8 mouse cellular contexts compared by ENCODE assay signal in the genomic region with DNA sequence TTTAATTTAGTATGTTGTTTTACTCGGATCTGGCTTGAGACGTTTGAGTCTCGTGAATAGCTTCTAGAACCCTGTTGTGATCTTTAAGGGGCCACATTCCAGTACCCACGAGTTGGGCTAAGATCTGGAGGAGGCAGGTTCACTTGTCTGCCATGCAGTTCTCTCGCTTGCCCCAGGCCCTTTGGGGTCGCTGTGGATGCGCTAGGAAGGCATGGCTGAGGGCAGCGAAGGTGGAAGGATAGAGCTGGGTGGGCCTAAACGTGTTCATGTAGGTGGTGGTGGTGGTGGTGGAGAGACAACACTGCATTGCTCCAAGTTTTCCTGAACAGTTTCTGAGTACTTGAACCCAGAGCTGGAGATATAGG. TPM values are rescaled to one million over a fixed set of nuclear protein-coding genes. Genes with fewer than 3 reads are reported as not detected.
A peak's percentile ranks its signal among the peaks of the same experiment; 100 is the strongest.
DNase-seq lines count a peak whose midpoint lies in the region; ATAC-seq and TF ChIP-seq lines count a peak whose summit lies in the region.

No protein-coding gene starts in this region.

- peak overlapping the region; percentile 83; the same call in 1 of the 2 replicates for H3K9ac ChIP-seq in embryonic facial prominence, embryonic 13.5 days
- H3K9ac ChIP-seq in hindbrain, embryonic 14.5 days = peak overlapping the region; percentile 83
- H3K9ac ChIP-seq in liver, embryonic 14.5 days (replicated peaks) = no peak overlapping the region
- peak overlapping the region; percentile 80 for H3K9ac ChIP-seq in neural tube, embryonic 15.5 days (replicated peaks)

- 1% methylated on average over 9 of the region's 9 CpGs for WGBS in embryonic facial prominence, embryonic 13.5 days
- WGBS in hindbrain, embryonic 14.5 days = 0% methylated on average over 9 of the region's 9 CpGs
- WGBS in liver, embryonic 14.5 days (ENCODE audit: insufficient replicate concordance) = 2% methylated on average over 9 of the region's 9 CpGs
- 1% methylated on average over 9 of the region's 9 CpGs for WGBS in neural tube, embryonic 15.5 days

- H3K9me3 ChIP-seq in embryonic facial prominence, embryonic 13.5 days = no peaks in the 10 kb centered on the region
- no peaks in the 10 kb centered on the region for H3K9me3 ChIP-seq in hindbrain, embryonic 14.5 days (ENCODE audit: control insufficient read depth, low read length)
- H3K9me3 ChIP-seq in liver, embryonic 14.5 days (ENCODE audit: control insufficient read depth, low read length) = no peaks in the 10 kb centered on the region
- no peaks in the 10 kb centered on the region for H3K9me3 ChIP-seq in neural tube, embryonic 15.5 days (replicated peaks)

- peaks cover 37% of the 10 kb centered on the region for H3K4me1 ChIP-seq in embryonic facial prominence, embryonic 13.5 days
- H3K4me1 ChIP-seq in hindbrain, embryonic 14.5 days (replicated peaks; ENCODE audit: control insufficient read depth, insufficient read depth, low read length) = peaks cover 26% of the 10 kb centered on the region
- H3K4me1 ChIP-seq in liver, embryonic 14.5 days (replicated peaks; ENCODE audit: control insufficient read depth in 2 of 2, insufficient read depth in 2 of 2, low read length in 1 of 2) = no peaks in the 10 kb centered on the region
- peaks cover 46% of the 10 kb centered on the region for H3K4me1 ChIP-seq in neural tube, embryonic 15.5 days

- intact Hi-C loops in left cerebral cortex, postnatal 4 days (cut with DNase I) = loop anchor here (5.0 to 10.0 kb wide), 2 partner anchors 171 to 266 kb away; no protein-coding TSS in a partner anchor

- H3K36me3 ChIP-seq in embryonic facial prominence, embryonic 13.5 days = no peaks in the 10 kb centered on the region
- H3K36me3 ChIP-seq in hindbrain, embryonic 14.5 days (replicated peaks; ENCODE audit: control insufficient read depth, insufficient read depth) = no peaks in the 10 kb centered on the region
- no peaks in the 10 kb centered on the region for H3K36me3 ChIP-seq in liver, embryonic 14.5 days (replicated peaks; ENCODE audit: control insufficient read depth, insufficient read depth, low read depth)
- no peaks in the 10 kb centered on the region for H3K36me3 ChIP-seq in neural tube, embryonic 15.5 days

- DNase-seq in left cerebral cortex, postnatal 4 days = peak; percentile 82
- no peak for DNase-seq in left cerebral cortex, adult 18-20 months (ENCODE audit: low spot score in 2 of 2)
- DNase-seq in adrenal gland, adult 2 months = peak; percentile 44
- peak; percentile 61 for DNase-seq in hindbrain, embryonic 14.5 days (ENCODE audit: low spot score)
- no peak for DNase-seq in liver, embryonic 14.5 days (ENCODE audit: low read depth in 3 of 3, low spot score in 3 of 3)
- no peak for DNase-seq in adipocyte (ENCODE audit: low spot score)

- TF ChIP-seq EP300 in liver, embryonic 14.5 days (IDR thresholded peaks at IDR 0.05; ENCODE audit: low read depth) = no peak

- TF ChIP-seq CTCF in liver, embryonic 14.5 days (IDR thresholded peaks at IDR 0.05; ENCODE audit: low read depth) = peak; percentile 50

- H3K27ac ChIP-seq in embryonic facial prominence, embryonic 13.5 days = no peak overlapping the region
- H3K27ac ChIP-seq in hindbrain, embryonic 14.5 days = no peak overlapping the region
- H3K27ac ChIP-seq in liver, embryonic 14.5 days = no peak overlapping the region
- H3K27ac ChIP-seq in neural tube, embryonic 15.5 days (replicated peaks) = peak overlapping the region; percentile 84; the same call in 1 of the 2 replicates

- H3K27me3 ChIP-seq in embryonic facial prominence, embryonic 13.5 days = peaks cover 18% of the 10 kb centered on the region
- H3K27me3 ChIP-seq in hindbrain, embryonic 14.5 days (ENCODE audit: control insufficient read depth, insufficient read depth, low read length) = no peaks in the 10 kb centered on the region
- peaks cover 28% of the 10 kb centered on the region for H3K27me3 ChIP-seq in liver, embryonic 14.5 days (ENCODE audit: control insufficient read depth, insufficient read depth, low read length)
- H3K27me3 ChIP-seq in neural tube, embryonic 15.5 days (replicated peaks) = no peaks in the 10 kb centered on the region

- ATAC-seq in embryonic facial prominence, embryonic 13.5 days (ENCODE audit: insufficient number of reproducible peaks, insufficient read depth, low FRiP score, low TSS enrichment, low read depth) = no peak
- no peak for ATAC-seq in hindbrain, embryonic 14.5 days (ENCODE audit: low FRiP score)
- ATAC-seq in liver, embryonic 14.5 days (ENCODE audit: insufficient read depth) = no peak
- no peak for ATAC-seq in neural tube, embryonic 15.5 days (ENCODE audit: low FRiP score)

- H3K4me2 ChIP-seq in embryonic facial prominence, embryonic 13.5 days = peak overlapping the region; percentile 100
- peak overlapping the region; percentile 96 for H3K4me2 ChIP-seq in hindbrain, embryonic 14.5 days (replicated peaks)
- H3K4me2 ChIP-seq in liver, embryonic 14.5 days (ENCODE audit: low read depth) = no peak overlapping the region
- H3K4me2 ChIP-seq in neural tube, embryonic 15.5 days = peak overlapping the region; percentile 89

- H3K4me3 ChIP-seq in embryonic facial prominence, embryonic 13.5 days = peak overlapping the region; percentile 69
- H3K4me3 ChIP-seq in hindbrain, embryonic 14.5 days (replicated peaks; ENCODE audit: low read length) = peak overlapping the region; percentile 71
- H3K4me3 ChIP-seq in liver, embryonic 14.5 days (ENCODE audit: insufficient read depth in 1 of 2, low read depth in 2 of 2, low read length in 2 of 2) = no peak overlapping the region
- peak overlapping the region; percentile 70 for H3K4me3 ChIP-seq in neural tube, embryonic 15.5 days (replicated peaks)

RNA-seq across cellular contexts. Expression of a gene that starts 2.1 kb away (rescaled TPM):
- total RNA-seq in left cerebral cortex, postnatal 4 days (2021) = 10 to 100 TPM; 25.4 to 29.7 TPM
- 10 to 100 TPM; 25.4 to 28.3 TPM for total RNA-seq in left cerebral cortex, adult 18-20 months (2021)
- 1 to 10 TPM; 5.7 to 10.0 TPM for total RNA-seq in adrenal gland, adult 2 months (2021)
- 12.7 and 14.6 TPM in 2 replicates for polyA plus RNA-seq in adrenal gland, adult 2 months (2012; rRNA removed)
- 6.4 and 7.2 TPM in 2 replicates for polyA plus RNA-seq in embryonic facial prominence, embryonic 13.5 days (2015; fragmentation: Nextera tagmentation; extraction: Ambion mirVana)
- polyA plus RNA-seq in hindbrain, embryonic 14.5 days (2014; fragmentation: Nextera tagmentation; extraction: Ambion mirVana) = 28.7 and 32.0 TPM in 2 replicates
- 0.22 and 0.26 TPM in 2 replicates for polyA plus RNA-seq in liver, embryonic 14.5 days (2012; rRNA removed)
- 0.32 and 0.54 TPM in 2 replicates for polyA plus RNA-seq in liver, embryonic 14.5 days (2014; fragmentation: Nextera tagmentation; extraction: Ambion mirVana)
- 24.2 and 24.9 TPM in 2 replicates for polyA plus RNA-seq in neural tube, embryonic 15.5 days (2015; fragmentation: Nextera tagmentation; extraction: Ambion mirVana)

Comparison
In these comparisons a context has a peak if more than half of its experiments do, and no peak if none do; other contexts are left out.
1. DNase-seq: peak in left cerebral cortex, postnatal 4 days (single experiment), adrenal gland, adult 2 months (single experiment) and hindbrain, embryonic 14.5 days (single experiment); none in left cerebral cortex, adult 18-20 months (0 of 2), liver, embryonic 14.5 days (0 of 3) and adipocyte (single experiment).
2. H3K4me3 ChIP-seq: peak in embryonic facial prominence, embryonic 13.5 days (single experiment), hindbrain, embryonic 14.5 days (single experiment) and neural tube, embryonic 15.5 days (single experiment); none in liver, embryonic 14.5 days (0 of 2).